Mouse (Mus musculus): ENCODE data around the gene Nr4a2. TPM values are rescaled to one million over a fixed set of nuclear protein-coding genes. Genes with fewer than 3 reads are reported as not detected.

Gene Nr4a2
- total RNA-seq (2015; ENCODE audit: low replicate concordance) (0.72 TPM in 1 of 2 replicates, not detected in the other), total RNA-seq (2017; ENCODE audit: low replicate concordance) (0.13 and 0.68 TPM in 2 replicates)

GRCm38 (mm10) chr2:57123991-57124840 lies at the start of gene Nr4a2:
Gene Nr4a2 (minus strand): TSS chr2:57124003.
- peak; percentile 72 for ATAC-seq (replicated peaks; ENCODE audit: low FRiP score, poor library complexity, severe bottlenecking)

- ATAC-seq (replicated peaks; ENCODE audit: low FRiP score, poor library complexity, severe bottlenecking), result no peak
These were observed 41.6 kb upstream of the Nr4a2 start for GRCm38 (mm10) chr2:57165416-57165815.

- no peak for ATAC-seq (replicated peaks; ENCODE audit: low FRiP score, poor library complexity, severe bottlenecking)
These were observed 33.0 kb upstream of the Nr4a2 start for GRCm38 (mm10) chr2:57156814-57157213.

DNA sequence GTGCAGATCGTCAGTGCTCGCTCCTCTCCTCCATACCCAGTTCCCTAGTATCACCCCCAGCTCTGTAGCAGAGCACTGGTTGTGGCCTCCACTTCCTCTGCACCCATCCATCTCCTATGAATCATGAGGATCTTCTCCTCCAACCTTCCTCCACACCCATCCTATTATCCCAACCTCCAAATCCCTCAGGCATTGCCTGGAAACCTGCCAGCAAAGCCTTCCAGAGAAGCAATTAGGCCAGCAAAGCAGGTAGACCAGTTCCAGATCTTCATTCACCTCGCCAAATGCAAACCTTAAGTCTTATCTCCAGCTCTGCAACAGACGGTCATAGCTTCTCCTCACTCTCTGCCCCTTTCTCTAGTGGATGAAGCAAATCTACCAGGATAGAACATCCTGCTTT lies 26.0 kb upstream of the Nr4a2 start:
- ATAC-seq (replicated peaks; ENCODE audit: low FRiP score, poor library complexity, severe bottlenecking), result no peak

- no peak for ATAC-seq (replicated peaks; ENCODE audit: low FRiP score, poor library complexity, severe bottlenecking)
These were observed 24.4 kb upstream of the Nr4a2 start for GRCm38 (mm10) chr2:57148231-57148630.

DNA sequence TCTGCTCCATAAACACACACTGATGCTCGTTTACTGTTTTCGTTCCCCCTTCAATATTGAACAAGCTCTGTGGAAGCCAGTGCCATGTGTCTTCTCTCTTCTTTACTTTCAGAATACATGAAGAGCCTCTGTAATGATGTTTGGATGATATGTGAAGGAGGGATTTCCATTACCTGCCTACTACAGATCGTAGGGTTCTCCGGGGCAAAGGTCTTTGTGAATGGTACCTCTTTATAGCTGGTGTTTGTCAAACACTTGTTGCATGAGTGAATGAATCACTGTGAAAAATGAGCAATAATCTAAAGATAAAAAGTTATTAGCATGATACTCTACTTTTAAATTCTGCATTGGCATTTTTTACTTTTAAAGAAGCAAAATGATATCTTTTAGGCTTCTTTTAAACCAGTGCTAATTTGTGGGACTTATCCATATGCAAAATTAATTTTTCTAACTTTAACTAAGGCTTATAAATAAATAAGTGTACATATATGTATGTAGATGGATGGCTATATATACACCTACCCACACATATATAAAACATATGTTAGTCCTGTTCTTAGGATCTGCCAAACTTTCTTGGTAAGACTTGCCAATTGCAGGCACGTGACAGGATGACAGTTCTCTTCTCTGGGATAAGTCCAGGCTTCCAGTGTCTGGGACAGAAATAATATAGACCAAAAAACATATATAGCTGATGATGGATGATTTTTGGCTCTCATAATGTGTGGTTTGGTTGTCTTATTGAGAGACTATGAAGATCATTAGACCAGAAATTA lies 22.0 kb upstream of the Nr4a2 start:
- ATAC-seq (replicated peaks; ENCODE audit: low FRiP score, poor library complexity, severe bottlenecking), result no peak

- no peak for ATAC-seq (replicated peaks; ENCODE audit: low FRiP score, poor library complexity, severe bottlenecking)
These were observed 14.8 kb upstream of the Nr4a2 start for GRCm38 (mm10) chr2:57138594-57138993.

- no peak for ATAC-seq (replicated peaks; ENCODE audit: low FRiP score, poor library complexity, severe bottlenecking)
These were observed 3.7 kb upstream of the Nr4a2 start for GRCm38 (mm10) chr2:57127461-57127860.

DNA sequence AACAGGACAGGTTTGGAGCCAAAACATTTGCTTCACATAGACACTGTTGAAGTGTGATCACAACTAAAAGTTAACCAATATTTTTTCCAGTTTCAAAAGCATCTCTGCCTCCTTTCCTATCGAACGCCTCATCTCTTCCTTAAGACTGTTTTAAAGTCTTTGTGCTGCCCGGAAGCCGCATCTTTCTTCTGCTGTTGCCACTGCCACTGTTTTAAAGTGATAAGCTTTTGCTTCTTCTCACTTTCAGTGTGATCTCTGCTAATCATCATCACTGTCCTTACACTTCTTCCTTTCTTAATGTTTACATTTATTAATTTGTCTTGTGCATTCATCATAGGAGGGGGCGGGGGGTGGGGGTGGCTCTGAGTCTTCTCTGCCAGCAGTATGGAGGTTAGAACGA lies 2.1 kb upstream of the Nr4a2 start:
- ATAC-seq (replicated peaks; ENCODE audit: low FRiP score, poor library complexity, severe bottlenecking), result no peak

GRCm38 (mm10) chr2:57122986-57123980 lies 520 bp downstream of the Nr4a2 start:
- peak; percentile 68 for ATAC-seq (replicated peaks; ENCODE audit: low FRiP score, poor library complexity, severe bottlenecking)

GRCm38 (mm10) chr2:57121110-57121509 lies 2.7 kb downstream of the Nr4a2 start:
- ATAC-seq (replicated peaks; ENCODE audit: low FRiP score, poor library complexity, severe bottlenecking), result no peak

GRCm38 (mm10) chr2:57117201-57117951 lies 6.4 kb downstream of the Nr4a2 start:
- peak; percentile 61; the same call in 1 of the 2 replicates for ATAC-seq (replicated peaks; ENCODE audit: low FRiP score, poor library complexity, severe bottlenecking)

DNA sequence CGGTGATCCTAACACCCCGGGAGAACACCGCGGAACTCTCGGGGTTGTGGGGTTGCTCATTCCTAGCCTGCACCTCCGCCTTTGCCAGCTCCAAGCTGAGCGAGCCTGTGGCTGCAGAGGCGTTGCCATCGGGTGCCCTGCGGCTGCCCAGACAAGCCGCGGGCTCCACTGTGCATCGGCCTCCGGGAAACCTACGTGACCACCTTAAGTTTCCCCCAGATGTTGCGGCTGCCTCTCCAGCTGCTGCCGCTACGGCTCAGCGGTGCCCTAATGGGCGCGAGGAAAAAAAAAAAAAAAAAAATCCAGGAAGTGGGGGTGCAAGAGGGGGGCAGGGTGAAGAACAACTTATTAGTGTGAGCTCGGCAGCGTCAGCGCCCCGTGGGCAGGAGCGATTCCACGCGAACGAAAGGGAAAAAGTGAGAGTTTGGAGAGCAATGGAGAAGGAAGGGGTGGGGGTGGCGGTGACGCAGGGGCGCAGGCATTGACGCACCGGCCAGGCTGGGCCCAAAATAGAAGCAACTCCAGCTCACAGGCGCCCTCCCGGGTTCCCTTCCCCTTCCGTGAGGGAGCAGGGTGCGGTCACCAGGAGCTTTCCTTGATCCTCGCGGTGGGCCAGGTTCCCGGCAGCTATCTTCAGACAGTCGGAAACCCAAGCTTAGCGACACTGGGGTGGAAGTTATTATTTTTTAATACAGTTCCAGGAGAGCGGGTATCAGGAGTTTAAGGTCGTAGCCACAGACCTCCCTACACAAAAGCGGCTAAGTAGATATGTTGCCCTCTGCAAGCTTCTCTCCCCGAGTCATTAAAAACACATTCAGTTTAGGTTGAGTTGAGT lies 7.2 kb downstream of the Nr4a2 start:
- peak; percentile 58 for ATAC-seq (replicated peaks; ENCODE audit: low FRiP score, poor library complexity, severe bottlenecking)

DNA sequence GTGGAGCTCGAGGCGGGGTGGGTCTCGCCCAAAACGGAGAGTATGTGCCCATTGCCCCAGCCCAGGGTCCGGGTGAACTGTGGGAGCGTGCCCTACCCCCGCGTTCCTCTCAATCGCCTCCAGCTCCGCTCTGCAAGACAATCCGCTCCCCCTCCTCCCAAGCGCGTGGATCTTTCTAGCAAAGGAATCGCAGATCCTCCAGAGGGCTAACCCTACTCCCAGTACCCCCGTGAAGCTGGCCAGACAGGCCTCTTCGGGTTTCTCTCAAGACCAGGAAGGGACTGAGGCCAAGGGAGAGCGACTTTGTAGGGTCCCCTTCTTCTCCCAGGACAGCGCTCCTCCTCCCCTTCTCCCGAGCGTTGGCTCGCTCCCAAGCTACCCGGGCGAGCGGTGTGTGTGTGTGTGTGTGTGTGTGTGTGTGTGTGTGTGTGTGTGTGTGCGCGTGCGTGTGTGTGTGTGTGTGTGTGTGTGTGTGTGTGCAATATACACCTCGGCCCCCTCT lies 7.9 kb downstream of the Nr4a2 start:
- no peak for ATAC-seq (replicated peaks; ENCODE audit: low FRiP score, poor library complexity, severe bottlenecking)

DNA sequence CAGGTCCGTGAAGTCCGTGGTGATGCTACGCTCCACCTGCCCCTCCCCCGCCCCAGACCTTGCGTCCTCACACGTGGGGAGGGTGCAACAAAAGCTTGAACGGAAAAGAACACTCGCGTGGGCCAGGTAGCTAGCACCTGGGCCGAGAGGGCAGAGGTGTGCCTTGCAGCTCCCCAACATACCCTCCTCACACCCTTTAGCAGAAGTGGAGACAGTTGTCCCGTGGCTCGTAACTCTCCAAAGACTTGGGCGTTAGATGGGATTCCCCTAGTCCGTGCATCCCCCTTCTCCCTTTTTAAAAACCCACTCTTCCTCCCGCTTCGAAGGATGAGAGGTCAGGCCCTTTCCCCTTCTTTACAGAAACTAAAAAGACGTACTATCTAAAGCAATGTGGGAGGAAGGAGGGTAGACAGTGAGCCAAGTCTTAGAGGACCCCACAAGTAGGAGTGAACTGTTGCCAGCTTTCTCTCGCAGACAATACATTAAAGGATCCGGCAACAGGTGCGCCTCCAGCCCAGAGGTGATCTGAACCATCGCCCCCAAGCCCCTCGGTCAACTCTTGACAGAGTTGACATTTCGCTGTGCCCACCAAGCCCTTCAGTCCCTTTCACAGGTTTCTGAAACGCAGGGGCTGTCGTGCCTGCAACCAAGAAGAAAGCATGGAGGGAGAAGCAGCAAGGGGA lies 8.5 kb downstream of the Nr4a2 start:
- no peak for ATAC-seq (replicated peaks; ENCODE audit: low FRiP score, poor library complexity, severe bottlenecking)

DNA sequence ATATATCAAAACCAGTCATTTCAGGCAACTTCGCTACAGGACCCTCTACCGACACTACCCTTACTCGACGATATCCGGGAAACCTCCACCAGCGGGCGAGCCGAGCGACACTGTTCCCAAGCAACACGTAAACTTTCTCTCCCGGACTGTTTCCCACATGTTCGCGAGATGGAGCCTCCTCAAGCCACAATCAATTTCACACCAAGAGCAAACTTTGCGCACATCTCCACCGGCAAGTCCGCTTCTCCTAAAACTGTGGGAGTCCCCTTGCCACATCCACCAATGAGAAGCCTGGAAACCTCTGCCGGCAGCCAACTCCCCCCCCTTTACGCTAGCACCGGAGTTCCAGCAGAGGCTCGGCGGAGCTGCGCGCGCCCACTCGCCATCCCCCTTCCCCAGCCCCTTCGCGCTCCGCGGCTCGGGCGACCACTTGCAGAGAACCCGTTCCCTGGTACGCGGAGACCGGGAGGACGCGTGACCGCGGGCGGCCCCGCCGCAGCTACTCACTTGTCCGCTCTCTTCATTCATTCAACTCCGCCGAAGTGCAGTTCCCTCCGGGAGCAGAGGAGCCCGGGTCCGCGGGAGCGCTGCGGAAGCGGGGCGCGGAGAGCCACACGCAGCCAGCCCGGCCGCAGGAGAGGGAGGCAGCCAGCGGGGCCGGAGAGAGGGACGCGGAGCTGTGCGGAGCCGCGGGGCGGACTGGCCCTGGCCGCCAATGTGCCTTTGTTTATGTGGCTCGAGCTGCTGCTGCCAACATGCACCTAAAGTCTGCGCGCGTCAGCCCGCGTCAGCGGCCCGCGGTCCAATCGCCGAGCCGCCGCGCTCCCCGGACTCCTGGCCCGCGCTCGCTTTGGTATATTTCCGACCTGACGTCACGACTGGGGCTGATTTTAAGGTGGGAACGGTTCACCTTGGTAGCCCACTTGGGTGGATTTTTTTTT lies 9.3 kb downstream of the Nr4a2 start:
- no peak; the same call in 1 of the 2 replicates for ATAC-seq (replicated peaks; ENCODE audit: low FRiP score, poor library complexity, severe bottlenecking)
